Mouse (Mus musculus): Measurements from ENCODE around the gene Hist4h4.

GRCm38 (mm10) chr6:136827881-136828561 is 23.8 kb upstream of the Hist4h4 start, which contains the start of gene Wbp11:
- TF ChIP-seq CTCF (IDR thresholded peaks at IDR 0.05; ENCODE audit: borderline replicate concordance, insufficient read depth, low read depth, low read length) (no peak), POLR2A (IDR thresholded peaks at IDR 0.05; ENCODE audit: borderline replicate concordance, insufficient read depth, low read length) (peak; percentile 91; the same call in 1 of the 2 replicates)

Data from cerebellum, adult 2 months (tissue).